Mouse (Mus musculus) urinary bladder, postnatal 25 days (tissue): ENCODE measurements around the gene Whrn.

ENCODE experiments used
- DNase-seq: peaks from one replicate; pipeline ENCODE4 v3.0.0; 2022; ENCODE audit warnings: low spot score

The Whrn gene

DNA sequence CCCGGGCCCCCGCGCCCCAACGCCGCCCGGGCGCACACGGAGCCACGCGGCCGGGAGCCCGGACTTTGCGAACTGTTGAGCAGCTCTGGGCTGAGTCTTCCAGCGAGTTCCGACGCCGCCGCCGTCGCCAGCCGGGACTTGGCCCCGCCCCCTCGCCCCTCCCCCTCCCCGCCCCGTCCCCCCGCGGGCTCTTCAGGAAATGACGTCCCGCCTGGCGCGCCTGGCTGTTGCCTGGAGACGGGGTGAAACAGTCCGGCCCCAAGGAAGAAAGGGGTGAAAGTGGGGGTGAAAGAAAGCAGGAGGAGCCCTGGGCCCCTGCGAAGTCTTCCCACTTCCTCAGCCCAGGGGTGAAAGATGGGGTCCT is at the start of gene Whrn:
Whrn (minus strand) TSS at position 77 of the 364 bp plus-strand sequence.
- DNase-seq = peak; percentile 63

DNA sequence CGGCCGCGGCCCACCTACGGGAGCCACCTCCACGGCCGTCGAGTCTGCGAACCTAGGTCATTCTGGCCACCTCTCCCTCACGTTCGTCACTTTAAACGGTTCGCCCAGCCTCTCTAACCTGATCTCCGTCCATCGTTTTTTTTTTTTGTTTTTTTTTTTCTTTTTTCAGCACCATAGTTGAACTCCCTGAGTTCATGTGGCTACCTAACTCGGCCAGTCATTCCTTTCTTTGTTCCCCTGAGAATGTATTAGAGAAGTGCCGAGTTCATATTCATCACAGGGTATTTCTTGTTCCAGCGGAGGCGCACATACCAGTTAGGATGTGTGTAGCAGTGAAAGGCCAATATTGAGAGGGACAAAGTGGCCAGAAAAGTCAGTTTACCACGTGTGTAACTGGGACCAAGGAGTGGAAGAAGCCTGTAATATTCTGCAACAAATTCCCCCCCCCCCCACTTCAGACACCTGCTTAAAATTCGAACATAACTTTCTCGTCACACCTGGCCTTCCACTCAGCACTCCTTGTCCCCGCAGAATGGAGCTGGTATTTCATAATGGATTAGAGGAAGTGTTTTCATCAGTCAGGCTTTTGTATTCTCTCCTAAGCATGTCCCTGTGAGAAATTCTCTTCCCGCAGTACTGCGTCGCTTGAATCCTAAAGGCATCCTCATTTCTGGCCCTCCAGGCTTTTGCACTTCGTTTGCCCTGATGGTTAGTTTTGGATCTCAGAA is 49.6 kb upstream of the Whrn start:
- DNase-seq = no peak

DNA sequence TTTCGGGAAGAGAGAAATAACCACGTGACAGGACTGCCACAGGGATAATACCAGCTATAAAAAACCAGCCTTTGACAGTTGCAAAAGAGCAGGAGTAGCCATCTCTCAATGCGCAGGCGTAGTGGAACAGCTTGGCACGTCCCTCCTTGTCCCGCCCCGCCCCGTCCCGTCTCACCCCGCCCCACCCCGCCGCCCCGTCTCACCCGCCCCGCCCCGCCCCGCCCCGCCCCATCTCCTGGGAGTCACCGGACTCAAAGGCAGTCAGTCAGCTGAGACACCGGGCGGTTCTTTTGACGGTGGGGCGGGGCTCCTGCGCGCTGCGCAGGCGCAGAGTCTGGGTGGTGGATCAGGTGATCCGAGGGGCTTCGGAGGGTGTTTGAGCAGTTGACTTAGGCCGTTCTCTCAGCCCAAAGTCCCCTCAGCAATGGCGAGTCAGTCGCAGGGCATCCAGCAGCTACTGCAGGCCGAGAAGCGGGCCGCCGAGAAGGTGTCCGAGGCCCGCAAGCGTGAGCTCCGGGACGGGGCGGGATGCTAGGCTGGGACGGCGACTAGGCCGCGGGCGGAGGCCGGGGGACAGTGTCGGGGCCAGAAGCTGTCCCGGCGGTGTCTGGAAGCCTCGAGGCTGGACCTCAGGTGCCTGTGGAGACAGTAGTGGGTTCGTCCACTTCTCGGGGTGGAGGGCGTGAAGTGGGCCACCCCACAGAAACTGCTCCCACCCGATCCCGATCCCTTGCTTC is 48.9 kb upstream of the Whrn start, which contains the start of gene Atp6v1g1:
Atp6v1g1 (plus strand) TSS at position 279 of the 737 bp plus-strand sequence.
- DNase-seq = peak; percentile 88

DNA sequence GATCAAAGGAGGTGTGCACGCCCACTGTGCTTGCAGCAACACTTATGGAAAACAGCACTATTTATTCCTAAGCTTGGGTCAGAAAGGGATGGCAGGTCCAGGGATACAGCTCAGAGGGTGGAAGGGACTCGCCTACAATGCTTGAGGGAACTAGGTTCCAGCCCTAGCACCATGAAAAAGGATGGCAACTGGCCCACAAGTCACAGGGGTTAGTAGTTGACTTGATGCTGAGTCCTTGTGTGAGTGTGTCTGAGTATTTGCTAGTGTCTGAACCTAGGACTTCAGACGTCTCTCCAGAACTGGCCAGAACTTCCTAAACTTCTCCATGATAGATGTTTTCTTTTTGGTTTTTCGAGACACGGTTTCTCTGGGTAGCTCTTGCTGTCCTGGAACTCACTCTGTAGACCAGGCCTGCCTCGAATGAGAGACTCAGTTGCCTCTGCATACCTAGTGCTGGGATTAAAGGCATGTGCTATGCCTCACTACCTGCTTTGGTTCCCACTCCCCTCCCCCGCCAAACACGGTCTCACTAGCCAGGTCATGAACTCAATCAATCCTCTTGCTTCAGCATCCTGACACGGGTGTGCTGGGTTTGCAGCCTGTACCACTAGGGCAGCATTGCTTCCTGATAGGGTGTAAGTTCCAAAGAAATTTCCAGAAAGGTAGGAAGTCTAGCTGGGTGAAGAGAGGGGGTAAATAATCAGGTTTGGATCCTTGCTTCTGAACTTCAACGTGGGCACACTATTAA is 48.1 kb upstream of the Whrn start:
- DNase-seq = no peak

DNA sequence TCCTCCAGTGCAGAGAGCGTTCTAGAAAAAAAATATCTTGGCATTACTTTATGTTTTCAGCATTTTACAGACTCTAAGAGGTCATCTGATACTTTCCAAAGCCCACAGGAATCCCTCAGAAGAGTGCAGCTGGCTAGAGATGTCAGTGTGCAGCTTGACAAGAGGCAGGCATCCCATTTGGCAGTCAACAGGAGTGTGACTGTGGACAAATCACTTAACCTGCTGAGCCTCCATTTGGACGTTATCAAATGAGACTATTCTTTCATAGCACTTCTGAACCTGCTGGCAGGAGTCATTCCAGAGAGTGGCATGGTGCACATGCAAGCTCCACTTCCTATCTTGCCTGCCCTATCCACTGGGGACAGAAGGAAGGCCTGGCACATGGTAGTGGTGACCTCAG is 46.4 kb upstream of the Whrn start:
- DNase-seq = no peak

DNA sequence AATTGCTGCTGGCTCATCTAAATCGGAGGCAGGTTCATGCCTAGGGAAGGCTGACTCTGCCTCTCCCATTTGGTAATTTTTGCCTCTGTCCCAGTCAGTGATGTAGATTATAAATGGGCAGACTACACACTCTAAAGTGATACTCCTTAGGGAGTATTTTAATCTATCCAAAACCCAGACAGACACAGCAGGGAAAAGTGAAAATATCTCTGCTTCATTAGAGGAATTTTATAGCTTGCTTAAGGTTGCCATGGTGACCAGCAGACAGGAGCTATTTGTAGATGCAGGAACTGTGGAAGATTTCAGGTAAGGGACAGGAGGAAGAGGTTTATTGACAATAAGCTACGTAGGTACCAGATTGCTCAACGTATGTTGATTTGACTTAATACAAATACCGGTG is 41.8 kb upstream of the Whrn start:
- no peak for DNase-seq

DNA sequence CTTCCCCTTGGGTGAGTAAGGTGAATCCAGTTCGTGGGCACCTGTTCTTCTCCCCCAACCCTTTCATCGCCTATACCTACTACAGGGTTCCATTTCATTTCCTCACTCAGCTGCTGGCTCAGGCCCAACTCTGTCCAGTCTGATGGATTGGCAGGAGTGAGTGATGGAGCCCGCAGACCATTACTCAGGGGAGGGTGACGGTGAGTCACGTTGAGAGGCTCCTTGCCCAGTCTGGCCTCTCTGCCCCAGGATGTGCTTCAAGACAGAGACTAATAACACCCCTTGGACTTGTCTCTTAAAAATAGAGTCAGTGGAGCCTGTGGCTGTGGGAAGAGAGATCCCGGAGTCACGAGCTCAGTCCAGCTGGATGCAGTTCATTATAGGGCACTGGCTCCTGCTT is 34.6 kb upstream of the Whrn start:
- DNase-seq = no peak

DNA sequence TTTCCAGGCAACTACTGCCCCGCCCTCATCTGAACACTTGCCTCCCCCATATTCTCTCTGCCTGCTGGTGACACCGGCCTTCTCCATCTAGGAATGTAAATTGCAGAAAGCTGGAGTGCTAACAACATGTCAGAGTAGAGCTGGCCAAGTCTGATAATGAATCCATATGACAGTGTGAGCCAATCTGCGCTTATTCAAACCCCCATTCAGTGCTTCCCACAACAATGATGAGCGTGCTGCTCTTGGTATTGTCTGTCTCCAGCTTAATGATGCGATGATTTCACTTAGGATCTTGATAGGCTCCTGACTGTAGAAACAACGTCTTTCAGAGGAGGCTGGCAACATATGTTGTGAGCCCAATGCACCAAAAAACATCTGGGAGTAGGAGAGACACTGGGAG is 33.2 kb upstream of the Whrn start:
- DNase-seq = no peak

DNA sequence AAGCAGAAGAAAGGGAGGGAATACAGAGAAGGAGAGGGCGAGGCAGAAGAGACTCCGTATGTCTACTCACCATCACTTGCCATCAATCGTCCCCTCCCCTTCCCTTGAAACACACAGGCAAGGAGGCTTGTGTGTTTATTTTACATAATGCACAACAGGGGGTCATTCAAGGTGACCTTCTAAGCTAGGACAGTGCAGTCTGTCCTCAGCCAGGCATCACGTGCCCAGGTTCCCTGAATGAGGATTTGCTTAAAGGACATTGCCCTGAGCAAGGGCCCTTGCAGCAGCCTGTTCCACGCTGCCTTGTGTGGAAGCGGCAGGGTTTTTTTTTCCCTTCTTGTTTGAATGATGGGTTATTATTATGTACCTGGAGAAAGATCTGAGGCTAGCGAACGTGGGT is 29.7 kb upstream of the Whrn start:
- DNase-seq = no peak

DNA sequence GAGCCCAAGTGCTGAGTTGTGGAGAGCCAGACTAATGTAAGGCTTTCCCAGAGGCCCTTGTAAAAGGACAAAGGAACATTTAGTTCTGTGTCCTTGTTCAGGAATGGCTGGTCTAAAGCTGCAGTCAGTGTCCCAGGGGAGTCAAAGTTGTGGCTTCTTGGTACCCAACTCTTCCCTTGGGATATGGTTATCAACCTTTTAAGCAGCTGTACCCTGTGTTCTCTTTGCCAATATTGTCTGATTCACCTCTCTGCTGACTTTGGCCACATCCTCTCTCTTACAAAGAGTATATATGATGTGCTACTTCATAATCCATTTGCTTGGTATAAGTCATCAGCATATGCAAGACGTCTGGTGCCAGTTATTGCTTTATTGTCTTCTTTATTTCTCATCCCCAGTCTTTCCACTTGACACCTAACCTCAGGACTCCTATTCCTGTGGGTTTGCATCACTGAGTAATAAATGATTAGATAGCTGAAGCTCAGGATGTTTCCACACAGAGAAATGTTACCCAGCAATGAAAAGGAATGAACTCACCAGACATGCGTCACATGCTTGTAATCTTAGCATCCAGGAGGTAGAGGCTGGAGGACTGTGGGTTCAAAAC is 26.1 kb upstream of the Whrn start:
- no peak for DNase-seq

DNA sequence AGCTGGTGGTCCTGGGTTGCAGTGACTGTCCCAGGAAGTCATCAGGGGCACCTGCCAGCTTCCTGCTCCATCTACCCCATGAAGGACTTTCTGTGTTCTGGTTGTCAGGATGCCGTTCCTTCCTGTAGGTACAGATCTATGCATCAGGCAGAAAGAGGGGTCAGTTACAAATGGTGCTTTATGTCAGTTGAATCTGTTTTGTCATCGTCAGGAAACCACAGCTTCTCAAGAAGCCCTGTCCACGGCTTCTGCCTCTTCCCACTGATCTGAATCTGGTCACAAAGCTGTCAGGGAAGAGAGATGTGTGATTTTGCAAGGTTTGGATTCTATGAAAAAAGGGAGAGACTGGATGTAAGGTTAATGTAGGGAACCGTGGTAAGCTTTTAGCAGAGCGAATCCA is 19.2 kb upstream of the Whrn start:
- no peak for DNase-seq

DNA sequence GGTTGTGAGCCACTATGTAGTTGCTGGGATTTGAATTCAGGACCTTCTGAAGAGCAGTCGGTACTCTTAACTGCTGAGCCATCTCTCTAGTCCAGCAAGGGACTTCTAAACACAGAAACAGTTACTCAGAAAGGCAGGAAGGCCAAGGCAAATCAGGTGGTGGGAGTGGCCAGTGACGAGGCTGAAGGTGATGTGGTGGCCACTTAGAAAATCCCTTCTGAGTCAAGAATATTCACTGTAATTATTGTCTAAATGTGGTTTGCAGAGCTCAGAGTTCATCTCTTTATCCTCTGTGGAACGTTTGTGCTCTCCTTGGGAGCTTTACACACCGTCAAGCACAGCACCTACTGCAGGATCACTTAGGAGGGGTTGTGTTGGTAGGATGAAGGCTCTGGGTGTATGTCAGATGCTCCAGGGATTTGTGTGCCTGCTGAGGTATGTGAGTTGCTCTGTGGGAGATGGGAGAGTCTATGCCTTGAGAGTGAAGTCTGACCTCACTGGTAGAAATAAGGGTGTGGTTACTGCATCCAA is 18.7 kb upstream of the Whrn start:
- no peak for DNase-seq

DNA sequence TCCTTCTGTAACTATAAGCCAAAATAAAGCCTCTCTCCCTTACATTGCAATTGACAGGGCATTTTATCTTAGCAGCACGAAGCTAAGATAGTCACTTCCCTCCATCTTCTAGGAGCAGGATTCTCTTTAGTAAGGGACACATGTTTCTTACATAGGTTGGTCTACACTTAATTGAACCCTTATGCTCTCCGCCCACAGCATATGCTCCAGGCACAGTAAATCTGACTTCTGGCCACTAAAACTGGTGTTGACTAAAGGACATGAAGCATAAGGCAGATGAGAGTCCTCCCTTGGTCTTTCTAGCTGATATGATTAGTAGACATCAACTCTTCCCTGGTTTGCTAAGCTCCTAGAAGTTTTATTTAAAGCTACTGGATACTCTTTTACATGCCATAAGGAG is 17.1 kb upstream of the Whrn start:
- DNase-seq = no peak

DNA sequence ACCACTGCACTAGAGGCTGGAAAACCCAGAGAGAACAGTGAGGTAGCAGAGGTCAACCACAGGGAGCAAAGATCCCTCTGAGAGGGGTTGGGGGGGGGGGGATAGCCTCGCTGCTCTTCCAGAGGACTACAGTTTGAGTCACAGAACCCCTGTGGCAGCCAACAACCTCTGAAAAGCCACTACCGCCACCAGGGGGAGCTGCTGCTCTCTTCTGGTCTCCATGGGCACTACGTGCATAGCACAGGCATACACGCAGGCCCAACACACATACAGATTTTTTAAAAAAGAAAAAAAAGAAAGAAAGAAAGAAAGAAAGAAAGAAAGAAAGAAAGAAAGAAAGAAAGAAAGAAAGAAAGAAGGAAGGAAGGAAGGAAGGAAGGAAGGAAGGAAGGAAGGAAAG is 12.4 kb upstream of the Whrn start:
- DNase-seq = peak; percentile 82

DNA sequence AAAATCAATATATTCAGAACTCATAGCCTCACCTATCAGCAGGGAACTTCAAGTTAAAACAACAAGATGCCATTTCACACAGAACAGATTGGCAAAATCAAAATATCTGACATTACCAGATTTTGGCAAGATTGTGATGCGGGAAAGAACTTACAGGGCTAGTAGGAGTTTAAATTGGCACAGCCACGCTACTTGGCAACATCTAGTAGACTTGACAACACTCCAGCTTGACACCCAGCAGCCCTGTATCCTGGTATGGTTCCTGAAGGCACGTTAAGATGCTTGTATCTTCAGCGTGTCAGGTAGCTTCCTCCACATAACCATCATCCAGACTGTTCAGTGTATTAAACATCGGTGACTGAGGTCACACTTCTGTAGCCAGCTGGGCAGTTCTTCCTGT is 11.7 kb upstream of the Whrn start:
- DNase-seq = no peak

DNA sequence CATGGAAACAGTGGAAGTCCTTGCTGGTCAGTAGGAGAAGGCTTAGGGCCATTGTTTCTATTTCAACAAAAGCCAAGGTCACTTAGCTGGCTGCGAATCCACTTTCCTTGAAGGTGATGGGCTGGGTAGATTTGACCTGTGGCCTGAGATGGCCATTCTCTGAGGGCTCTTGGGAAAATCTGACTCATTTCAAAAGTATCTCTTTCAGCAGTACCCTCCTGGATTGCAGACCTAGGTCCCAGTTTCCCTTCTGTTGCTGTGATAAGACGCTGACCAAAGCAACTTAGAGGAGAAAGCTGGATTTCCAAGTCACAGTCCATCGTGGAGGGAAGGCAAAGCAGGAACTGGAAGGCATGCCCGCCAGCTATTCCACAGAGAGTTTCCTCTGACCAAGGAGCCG is 8.2 kb upstream of the Whrn start:
- DNase-seq = no peak

DNA sequence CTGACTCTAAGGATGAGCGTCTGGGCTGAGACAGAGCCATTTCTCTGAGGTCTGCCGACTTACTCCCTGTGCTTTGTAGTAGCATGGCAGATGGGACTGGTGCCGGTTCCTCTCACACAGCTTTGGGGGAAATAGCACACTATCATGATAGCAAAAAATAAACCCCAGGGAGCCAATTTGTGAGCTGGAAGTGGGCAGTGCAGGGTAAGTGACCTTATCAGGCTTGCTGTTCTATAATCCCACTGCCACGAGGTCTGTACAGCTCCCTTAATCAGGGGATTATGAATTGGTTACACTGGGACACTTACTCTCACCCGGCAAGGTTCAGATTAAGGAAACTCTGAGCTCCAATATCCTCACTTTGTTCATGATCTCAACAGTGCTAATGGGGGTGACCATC is 5.3 kb upstream of the Whrn start:
- DNase-seq = no peak

DNA sequence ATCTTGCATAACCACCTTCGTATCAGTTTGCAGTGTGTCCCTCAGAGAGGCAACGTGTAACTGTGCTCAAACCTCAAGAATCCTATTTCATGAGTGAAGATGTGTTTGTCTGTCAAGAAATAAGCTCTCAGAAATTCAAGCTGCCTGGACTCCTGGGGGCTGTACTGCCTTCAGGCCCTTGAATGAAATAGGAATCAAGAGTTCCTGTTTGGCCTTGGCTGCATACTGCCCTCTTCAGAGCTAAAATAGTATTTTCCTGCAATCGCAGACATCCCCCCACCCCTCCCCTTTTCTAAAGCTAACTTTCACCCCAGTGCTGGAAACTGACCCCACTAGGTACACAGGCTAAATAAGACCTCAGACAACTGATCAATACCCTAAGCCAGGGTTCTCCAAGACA is 2.6 kb upstream of the Whrn start:
- no peak for DNase-seq

DNA sequence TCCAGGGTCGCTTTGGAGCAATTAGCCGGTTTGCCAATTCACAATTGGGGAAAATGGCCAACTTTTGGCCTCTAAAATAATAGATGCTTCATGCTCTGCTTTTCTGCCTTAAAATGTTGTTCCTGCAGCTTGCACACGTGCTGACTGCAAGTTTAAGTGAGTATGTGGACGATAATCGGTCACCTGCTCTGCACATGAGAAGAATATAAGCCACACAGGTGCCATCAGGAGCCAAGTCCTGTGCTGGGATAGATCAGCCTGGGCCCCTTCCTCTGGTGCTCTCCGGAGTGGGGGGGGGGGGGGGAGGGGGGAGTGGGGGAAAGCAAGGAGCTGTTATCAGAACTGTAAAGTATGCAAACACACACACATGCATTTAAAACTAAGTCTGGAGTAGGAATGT is 521 bp upstream of the Whrn start:
- no peak for DNase-seq

DNA sequence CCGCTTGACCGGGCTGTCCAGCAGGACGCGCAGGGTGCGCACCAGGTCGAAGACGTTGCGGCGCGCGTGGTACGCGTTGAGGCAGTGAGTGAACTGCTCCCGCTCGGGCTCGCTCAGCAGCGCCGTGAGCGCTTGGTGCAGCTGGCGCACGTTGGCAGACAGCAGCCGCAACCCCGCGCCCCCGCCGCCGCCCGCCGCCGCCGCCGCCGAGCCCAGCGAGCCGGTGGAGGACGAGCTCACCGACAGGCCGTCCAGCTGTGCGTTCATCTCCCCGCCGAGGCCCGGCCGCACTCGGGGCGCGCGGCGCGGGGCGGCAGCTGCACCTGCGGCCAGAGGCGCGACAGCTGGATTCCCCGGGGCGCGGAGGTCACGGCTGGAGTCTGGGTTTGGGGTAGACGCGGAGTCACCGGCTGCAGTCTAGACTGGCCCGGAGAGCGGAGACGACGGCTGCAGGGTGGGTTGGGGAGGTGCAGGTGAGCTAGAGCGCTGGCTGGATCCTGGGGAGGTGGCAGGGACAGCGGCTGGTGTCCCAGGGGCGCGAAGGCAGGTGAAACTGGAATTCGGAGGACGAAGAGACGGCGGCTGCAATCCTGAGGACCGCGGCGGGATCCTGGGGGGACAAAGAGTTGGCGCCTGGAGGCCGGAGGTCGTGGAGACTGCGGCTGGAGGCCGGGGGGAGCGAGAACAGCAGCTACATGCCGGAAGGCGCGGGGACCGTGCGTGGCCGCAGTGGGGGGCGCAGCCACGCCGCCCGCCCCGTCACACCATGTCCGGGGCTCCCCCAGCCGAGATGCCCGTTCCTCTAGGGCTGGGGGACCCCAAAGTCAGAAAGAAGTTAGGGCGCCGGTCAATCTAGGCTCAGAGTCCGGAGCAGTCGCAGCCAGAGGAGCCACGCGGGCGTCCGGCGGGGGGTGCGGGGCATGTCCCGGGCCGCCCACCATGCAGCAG is 550 bp downstream of the Whrn start:
- DNase-seq = peak; percentile 39

DNA sequence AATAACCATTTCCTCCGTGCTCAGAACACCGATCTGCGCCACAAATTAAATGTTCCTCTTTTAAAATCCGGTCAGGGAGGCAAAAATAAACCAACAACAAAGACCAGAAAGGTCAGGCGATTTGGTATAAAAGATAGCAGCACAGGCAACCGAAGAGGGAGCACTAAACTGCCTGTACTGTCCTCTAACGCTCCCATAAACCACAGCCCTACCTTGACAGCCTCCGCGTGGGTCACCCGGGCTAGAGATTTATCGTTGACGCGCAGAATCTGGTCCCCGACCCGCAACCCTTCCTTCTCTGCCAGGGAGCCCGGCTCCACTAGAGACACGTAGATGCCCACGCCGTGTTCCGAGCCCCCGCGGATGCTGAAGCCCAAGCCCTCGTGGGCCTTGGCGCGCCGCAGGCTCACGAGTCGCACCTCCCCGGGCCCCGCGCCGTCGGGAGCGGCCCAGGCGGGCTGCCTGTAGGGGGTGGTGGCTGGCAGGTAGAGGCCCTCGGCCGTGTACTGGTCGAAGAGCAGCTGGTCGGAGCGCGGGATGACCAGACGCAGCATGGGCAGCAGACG is 1.3 kb downstream of the Whrn start:
- DNase-seq = no peak
